Mouse (Mus musculus): ENCODE measurements at regions not wholly inside any gene's neighbourhood (a gene's known extent, or its start where the extent isn't known, plus 50 kb on each side); places are given as distances from the start of the nearest gene placed in this dataset.

DNA sequence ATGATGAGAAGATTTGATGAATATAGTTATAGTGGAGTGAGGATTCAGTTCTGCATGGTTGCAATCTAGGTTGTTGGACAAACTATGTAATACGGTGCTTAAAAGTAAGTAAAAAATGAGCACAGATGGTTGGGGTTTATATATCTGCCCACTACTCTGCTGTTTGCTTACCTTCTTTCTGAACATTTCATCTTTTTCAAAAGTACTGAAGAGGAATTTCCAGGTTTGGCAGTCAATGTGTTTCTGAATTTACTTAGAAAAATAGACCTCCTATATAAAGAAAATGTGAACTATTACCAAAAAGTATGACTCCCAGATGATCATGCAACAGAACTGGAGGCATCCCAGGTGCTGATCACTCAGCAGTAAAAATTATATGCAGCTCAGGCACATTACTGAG is 878.3 kb downstream of the Plod2 start:
- ChIA-PET CTCF (no interaction called here), POLR2A (no interaction called here)
- ATAC-seq (no peak), DNase-seq (ENCODE audit: low read depth, low spot score) (no peak)
- no peaks in the 10 kb centered on the region for H3K27me3 ChIP-seq
- in situ Hi-C loops (cut with MboI; ENCODE audit: low pct_unique_long_range_greater_than_20kb): no loop called here
- TF ChIP-seq CTCF (IDR thresholded peaks at IDR 0.05): no peak

DNA sequence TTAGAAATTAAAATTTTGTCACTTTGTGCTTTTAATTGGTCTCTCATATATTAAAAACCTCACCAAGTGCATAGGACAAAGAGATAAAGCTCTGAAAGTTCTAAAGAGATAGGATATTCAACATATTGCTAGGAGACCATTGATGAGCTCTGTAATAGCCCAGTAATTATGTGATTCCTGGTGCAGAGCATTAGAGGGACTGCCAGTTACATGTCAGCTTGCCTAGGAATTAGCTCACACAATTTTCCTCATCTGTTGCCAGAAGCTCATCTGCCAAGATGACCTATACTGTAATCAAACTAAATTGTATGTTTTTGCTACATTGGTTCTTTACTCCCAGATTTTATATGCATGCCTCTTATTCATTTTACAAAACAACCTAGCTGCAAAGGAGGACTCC is 890.3 kb downstream of the Plod2 start:
- DNase-seq (ENCODE audit: low read depth, low spot score) (no peak), ATAC-seq (no peak)
- in situ Hi-C loops (cut with MboI; ENCODE audit: low pct_unique_long_range_greater_than_20kb): no loop called here
- CTCF ChIA-PET: interaction anchor here (0.6 to 2.3 kb wide), 2 partner anchors 10 to 16 kb away, joined by 3 to 6 read pairs; no protein-coding TSS in a partner anchor
- POLR2A ChIA-PET: no interaction called here
- no peaks in the 10 kb centered on the region for H3K27me3 ChIP-seq
- no peak for TF ChIP-seq CTCF (IDR thresholded peaks at IDR 0.05)

DNA sequence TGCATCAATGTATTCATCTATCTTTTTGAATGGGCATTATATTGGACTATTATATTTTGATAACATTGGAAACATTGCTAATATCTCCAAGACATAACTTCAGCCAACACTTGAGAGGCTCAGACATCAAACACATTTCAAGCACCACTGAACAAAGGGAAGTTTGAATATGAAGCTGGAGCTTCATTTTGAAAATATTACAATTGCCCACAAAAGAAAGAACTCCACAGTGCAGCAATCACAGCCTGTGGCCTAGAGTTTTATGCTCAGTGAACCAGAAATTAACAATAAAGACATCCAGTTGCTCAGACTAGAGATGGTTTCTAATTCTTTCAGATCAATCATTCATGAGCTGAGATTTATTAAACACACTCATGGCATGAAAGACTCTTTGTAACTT is 916.7 kb downstream of the Plod2 start:
- ATAC-seq: no peak
- no peaks in the 10 kb centered on the region for H3K27me3 ChIP-seq
- DNase-seq (ENCODE audit: low read depth, low spot score): no peak
- in situ Hi-C loops (cut with MboI; ENCODE audit: low pct_unique_long_range_greater_than_20kb): no loop called here
- TF ChIP-seq CTCF (IDR thresholded peaks at IDR 0.05): no peak
- POLR2A ChIA-PET: no interaction called here
- CTCF ChIA-PET: no interaction called here

Data from Patski (cell line).